Mouse (Mus musculus) megakaryocyte, adult 5-6 weeks (primary cell): ENCODE results near the gene Slc16a4. TPM values are rescaled to one million over a fixed set of nuclear protein-coding genes. Genes with fewer than 3 reads are reported as not detected.

ENCODE experiments used
- ATAC-seq: 2 replicates; pipeline ENCODE4 v1.8.0; 2016; ENCODE audit warnings: mild to moderate bottlenecking, inconsistent platforms; ENCODE audit not compliant: poor library complexity, severe bottlenecking
- total RNA-seq, 2 experiments: library from RNA; stranded (forward) in 1 of 2; stranded (reverse) in 1 of 2; fragments of 153-499, 151-499 nt in 1 of 2; fragments of 221-1000, 200-1000 nt in 1 of 2; gene quantifications; 2 replicates each; pipeline versions ENCODE4 v1.2.3 to v1.2.4; 2015 to 2017

The Slc16a4 gene
- total RNA-seq (2015) (0.07 and 0.36 TPM in 2 replicates), total RNA-seq (2017) (0.18 TPM in 1 of 2 replicates, not detected in the other)

- ATAC-seq, result no peak
Measured at GRCm38 (mm10) chr3:107290764-107291381, at the start of gene Slc16a4. TSS of gene Slc16a4 (plus strand) at chr3:107291230.

- ATAC-seq, result no peak
Measured at GRCm38 (mm10) chr3:107241389-107242094, 49.5 kb upstream of the Slc16a4 start.

GRCm38 (mm10) chr3:107246876-107247275 is 44.2 kb upstream of the Slc16a4 start:
- no peak for ATAC-seq

- no peak for ATAC-seq
Measured at GRCm38 (mm10) chr3:107249042-107249441, 42.0 kb upstream of the Slc16a4 start.

GRCm38 (mm10) chr3:107250320-107250719 is 40.7 kb upstream of the Slc16a4 start:
- no peak for ATAC-seq

DNA sequence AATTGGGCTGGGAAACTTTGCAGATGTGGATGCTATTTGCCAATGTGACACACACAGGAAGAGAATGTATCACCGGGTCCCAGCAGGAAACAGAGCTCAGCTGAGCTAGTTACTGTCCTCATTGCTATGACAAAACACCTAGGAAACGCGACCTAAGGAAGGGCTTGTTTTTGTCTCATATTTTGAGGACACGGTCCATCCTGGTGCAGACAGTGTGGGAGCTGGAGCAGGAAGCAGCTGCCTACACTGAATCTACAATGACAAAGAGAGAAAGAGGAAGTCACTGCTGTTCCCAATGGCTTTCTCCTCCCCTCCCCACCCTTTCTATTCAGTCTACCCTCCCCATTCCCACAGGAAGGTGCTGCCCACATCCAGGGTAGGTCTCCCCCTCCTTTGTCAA is 39.0 kb upstream of the Slc16a4 start:
- no peak for ATAC-seq

DNA sequence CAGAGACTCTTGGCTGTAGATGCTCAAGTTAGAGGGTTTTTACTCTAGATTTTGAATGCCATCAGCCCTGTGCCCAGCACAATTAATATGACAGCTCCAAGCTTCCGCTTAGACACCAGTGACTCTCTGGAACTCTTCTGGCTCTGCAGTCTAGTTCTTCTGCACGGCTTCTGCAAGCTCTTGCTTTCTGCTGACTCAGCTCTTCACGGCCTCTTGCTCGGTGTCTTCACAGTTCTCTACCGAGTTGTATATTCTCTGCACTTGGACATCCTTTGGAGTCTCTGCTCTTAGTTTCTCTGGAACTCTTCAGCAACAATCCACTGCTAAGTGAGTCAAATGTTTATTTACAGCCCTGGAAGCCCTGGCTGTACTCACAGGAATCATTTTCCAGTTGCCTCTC is 37.1 kb upstream of the Slc16a4 start:
- ATAC-seq, result no peak

DNA sequence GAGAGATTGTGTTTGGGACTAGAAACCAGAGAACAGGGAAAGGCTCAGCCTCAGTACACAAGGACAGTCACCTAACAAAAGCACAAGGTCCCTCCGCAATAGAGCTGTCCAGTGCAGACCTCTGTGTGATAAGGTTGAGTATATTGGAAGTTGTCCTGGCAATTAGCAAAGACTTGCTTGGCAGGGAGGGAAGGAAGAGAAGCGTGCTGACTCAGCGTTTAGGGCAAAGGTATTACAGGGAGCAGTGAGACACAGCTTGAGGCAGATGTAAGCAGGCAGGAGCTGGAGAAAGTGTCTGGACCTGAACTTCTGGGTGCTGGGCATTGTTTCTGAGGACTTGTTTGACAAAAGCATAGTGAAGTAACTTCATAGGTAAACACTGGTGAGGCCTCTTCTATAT is 35.0 kb upstream of the Slc16a4 start:
- ATAC-seq, result no peak

DNA sequence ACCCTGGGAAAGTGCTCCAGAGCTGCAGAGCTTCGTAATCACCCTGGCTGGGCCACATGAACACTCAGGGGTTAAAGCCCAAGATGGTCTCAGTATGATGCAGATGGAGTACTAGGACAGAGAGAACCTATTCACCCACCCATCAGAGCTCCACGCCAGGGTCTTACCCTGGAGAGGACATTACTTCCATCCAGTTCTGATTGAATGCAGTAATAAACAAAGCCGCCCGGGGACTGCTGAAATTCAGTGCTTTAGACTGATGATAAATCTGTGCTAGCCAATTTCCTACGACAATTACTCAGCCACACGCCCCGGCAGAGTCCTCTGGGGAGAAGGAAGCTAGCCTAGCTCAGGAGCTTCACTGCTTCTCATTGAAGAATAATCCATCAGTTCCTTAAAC is 34.3 kb upstream of the Slc16a4 start:
- ATAC-seq, result no peak

DNA sequence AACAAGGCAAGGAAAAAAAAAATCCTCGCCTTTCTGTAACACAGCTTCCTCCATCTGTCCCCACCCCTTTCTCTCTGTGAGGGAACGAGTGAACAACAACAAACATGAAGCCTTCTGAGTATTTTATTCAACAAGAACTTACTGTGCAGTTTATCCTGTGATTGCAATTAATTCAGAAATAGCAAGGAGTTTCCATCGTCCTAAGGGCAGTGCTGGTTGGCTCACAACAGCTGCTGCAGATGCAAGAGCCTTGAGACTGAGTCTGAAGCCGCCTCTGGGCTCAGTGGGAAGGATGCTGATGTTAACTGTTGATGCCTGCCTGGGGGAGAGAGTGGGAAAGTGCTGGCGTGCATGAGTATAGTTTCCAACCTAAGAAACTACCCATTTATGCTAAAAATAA is 33.1 kb upstream of the Slc16a4 start:
- ATAC-seq, result no peak

GRCm38 (mm10) chr3:107260956-107261850 is 29.8 kb upstream of the Slc16a4 start:
- ATAC-seq, result no peak

- no peak for ATAC-seq
Measured at GRCm38 (mm10) chr3:107261851-107262165, 29.2 kb upstream of the Slc16a4 start.

- ATAC-seq, result no peak
Measured at GRCm38 (mm10) chr3:107266814-107267345, 24.1 kb upstream of the Slc16a4 start.

GRCm38 (mm10) chr3:107272433-107272832 is 18.6 kb upstream of the Slc16a4 start:
- ATAC-seq, result no peak

GRCm38 (mm10) chr3:107273820-107274219 is 17.2 kb upstream of the Slc16a4 start:
- ATAC-seq, result peak; percentile 85

DNA sequence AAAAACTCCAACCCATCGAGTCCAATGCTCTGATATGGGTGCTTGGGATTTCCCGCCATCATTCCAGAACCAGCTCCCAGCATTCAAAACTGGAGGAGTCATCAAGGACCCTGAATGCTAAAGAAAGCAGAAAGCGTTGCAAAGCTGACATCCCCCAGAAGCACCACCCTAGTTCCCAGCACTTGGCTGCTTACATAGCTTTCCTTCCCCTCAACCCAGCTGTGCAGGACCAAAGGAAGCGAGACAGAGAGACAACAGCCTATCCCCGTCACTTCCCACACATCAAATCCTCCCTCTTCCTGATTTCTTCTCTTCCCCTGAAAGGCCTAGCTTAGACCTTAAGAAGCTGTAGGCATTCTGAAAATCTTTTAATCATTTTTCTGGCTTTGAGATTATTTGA is 15.7 kb upstream of the Slc16a4 start:
- ATAC-seq, result no peak

- no peak for ATAC-seq
Measured at GRCm38 (mm10) chr3:107275996-107276395, 15.0 kb upstream of the Slc16a4 start.

DNA sequence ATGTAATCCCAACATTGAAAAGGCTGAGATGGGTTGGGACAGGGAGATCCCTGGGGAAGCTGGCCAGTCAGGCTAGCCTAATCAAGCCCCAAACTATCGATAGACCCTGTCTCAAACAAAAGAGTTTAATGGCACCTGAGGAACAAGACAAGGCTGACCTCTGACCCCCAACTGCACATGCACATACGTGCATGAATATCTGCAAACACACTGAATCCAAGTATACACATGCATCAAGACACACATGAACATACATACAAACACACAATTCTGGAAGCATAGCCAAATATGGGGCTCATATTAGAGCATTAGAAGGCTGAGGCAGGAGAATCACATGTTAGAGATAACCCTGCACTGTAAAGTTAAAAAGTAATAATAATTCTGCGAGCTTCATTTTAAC is 14.4 kb upstream of the Slc16a4 start:
- ATAC-seq, result no peak

DNA sequence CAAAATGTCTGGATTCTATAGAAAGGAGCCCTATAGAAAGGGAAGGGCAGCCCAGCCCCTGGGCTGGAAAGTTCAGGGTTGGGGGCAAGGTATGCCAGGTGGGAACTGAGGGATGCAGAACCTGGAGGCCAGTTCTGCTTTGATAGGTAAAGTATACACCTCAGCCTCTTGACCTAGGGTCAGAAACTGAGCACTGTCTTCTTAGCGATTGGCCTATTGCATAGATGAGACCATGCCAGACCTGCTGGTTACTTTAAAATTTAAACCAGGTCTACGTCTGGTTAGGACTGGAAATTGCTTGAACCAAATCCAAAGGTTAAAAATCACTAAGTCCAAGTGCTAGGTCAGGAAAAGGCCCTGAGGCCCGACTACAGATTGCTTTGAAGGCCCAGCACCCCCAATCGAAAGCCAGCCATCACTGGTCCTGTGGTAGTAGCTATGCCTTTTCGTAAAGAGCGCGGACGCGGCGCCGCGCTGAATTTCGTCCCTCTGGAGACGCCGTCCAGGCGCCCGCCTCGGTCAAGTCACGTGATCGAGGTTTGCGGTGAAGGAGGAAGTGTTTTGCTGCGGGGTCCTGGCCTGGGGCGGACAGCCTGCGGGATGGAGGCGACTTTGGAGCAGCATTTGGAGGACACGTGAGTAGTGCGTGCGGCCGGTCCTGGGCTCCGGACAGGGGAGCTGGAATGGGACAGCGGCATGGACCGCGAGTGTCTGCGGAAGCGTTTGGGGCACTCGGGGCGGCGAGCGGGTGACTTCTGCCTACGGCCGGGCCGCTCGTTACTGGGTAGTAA is 12.4 kb upstream of the Slc16a4 start, which contains the start of gene Lamtor5:
Gene Lamtor5 (plus strand): TSS at position 380 of the 791 bp plus-strand sequence.
- ATAC-seq, result peak; percentile 93

DNA sequence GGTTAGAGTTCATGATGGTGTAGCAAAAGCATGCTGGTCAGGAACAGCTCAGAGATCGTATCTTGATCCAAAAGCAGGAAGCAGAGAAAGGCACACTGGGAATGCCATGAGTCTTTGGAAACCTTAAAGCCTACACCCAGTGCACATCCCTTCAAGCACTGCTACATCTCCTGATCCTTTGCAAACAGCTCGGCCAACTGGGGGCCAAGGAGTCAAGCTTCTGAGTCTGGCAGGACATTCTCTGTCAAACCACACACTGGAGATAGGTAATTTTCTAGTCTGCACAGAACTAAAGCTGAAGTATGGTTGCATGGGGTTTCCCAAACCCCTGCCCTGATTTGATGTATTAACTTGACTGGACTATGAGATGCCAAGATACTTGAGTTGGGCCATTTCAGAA is 4.9 kb upstream of the Slc16a4 start:
- no peak for ATAC-seq

DNA sequence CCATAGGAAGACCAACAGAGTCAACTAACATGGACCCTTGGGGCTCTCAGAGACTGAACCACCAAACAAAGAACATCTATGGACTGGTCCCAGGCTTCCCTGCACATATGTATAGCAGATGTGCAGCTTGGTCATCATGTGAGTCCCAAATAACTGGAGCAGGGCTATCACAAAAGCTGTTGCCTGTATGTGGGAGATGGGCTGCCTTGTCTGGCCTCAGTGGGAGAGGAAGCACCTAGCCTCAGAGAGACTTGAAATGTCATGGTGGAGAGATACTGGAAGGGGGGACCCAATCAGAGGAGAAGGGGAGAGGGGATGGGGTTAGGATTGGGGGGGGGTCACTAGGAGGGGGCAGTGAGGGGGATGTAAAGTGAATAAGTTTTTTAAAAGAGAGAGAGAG is 3.7 kb upstream of the Slc16a4 start:
- ATAC-seq, result no peak
